Mouse (Mus musculus): ENCODE measurements around the gene Tmprss2.
A peak's percentile ranks its signal among the peaks of the same experiment; 100 is the strongest.
"Not testable (repeated sequence)": the region's sequence is repeated elsewhere in the genome, so short reads cannot be mapped to it uniquely, and the experiment has no call there.

The Tmprss2 gene

DNA sequence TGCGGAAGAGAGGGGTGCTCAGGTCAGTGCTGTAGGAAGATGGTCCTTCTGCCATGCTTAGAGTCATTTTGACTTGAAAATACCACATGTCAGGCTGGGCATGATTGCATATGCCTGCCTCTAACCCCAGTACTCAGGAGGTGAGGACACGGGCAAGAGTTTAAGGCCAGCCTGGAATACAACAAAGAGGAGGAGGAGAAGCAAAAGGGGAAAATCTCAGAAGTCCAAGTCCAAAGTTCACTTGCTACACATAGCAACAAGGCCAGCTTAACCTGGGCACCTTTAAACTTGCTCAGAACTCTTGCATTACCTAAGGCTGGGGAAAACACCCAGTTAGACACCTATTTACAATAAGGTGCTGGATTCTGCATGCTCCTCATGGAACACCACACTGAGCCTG, 19.5 kb downstream of the Tmprss2 start:
- no peak for DNase-seq (ENCODE audit: low spot score)

- DNase-seq (ENCODE audit: low spot score): not testable (repeated sequence)
Observed at GRCm38 (mm10) chr16:97582876-97583275, 28.1 kb downstream of the Tmprss2 start.

GRCm38 (mm10) chr16:97569426-97569825, 41.6 kb downstream of the Tmprss2 start:
- DNase-seq (ENCODE audit: low spot score): no peak

- DNase-seq (ENCODE audit: low spot score): peak; percentile 39
Observed at GRCm38 (mm10) chr16:97568662-97569061, 42.3 kb downstream of the Tmprss2 start.

GRCm38 (mm10) chr16:97544340-97544739, 66.7 kb downstream of the Tmprss2 start:
- no peak for DNase-seq (ENCODE audit: low spot score)

GRCm38 (mm10) chr16:97536859-97537258, 74.1 kb downstream of the Tmprss2 start:
- DNase-seq (ENCODE audit: low spot score): no peak

DNA sequence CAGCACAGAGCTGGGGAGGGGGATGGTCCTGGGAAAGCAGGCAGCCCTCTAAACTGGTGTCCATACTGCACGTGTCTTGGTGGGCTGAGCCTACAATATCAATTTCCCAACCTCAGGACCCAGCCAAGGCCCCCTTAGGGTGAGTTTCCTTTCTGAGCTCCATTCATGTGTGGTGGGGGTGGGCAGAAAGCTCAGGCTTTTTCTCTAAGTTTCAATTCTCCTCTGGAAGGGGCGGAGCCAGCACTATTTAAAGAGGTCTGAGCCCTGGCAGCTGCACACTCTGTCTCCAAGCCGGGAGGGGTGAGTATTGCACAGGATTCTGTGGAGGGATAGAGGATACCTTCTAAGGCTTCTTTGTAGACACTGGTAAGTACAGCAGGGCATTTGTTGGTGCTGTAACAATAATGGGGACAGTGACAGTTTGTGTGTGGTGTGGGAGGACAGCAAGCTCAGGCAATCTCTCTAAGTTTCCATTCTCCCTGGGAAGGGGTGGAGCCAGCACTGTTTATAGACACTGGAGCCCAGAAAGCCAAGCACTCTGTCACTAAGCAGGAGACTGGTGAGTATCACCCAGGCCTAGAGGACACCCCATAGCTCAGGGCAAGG, 75.1 kb downstream of the Tmprss2 start:
- peak; percentile 39 for DNase-seq (ENCODE audit: low spot score)

- DNase-seq (ENCODE audit: low spot score): peak; percentile 44
Observed at GRCm38 (mm10) chr16:97534876-97535461, 76.0 kb downstream of the Tmprss2 start.

GRCm38 (mm10) chr16:97534448-97534847, 76.5 kb downstream of the Tmprss2 start:
- no peak for DNase-seq (ENCODE audit: low spot score)

GRCm38 (mm10) chr16:97533751-97534150, 77.2 kb downstream of the Tmprss2 start:
- no peak for DNase-seq (ENCODE audit: low spot score)

GRCm38 (mm10) chr16:97533126-97533525, 77.9 kb downstream of the Tmprss2 start:
- DNase-seq (ENCODE audit: low spot score): no peak

DNA sequence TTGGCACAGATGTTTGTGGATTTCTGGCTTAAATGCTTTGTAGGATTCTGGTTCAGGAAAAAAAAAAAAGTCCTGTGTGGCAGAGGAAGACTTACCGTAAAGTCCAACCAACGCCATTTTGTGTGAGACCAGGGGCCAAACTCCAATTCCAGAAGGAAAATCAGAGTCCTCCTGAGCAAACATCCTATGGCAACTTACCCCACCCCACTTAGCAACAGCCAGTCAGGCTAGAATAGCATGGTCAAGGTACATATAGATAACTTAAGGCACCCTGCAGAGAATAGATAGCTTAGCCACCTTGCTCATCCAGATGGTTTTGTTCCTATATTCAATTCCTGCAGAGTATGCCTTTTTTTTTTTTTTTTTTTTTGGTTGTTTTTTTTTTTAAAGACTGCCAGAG, 81.8 kb downstream of the Tmprss2 start:
- DNase-seq (ENCODE audit: low spot score): no peak

DNA sequence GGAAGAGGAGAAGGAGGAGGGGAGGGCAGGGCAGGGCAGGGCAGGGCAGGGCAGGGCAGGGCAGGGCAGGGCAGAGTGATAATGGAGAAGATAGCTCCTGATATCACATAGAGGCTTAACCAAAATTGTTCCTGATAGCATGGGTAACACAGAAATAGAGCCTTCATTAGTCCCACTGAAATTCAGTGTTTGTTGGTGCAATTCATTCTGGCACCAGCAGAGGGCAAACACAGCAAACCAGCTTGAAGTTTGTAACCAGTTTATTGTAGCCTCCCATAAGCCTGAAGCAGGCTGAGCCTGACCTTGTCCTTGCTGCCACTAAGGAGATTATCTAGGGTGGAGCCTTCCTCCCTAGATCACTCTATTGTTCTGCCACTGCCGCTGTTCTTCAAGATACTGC, 88.0 kb downstream of the Tmprss2 start:
- peak; percentile 82 for DNase-seq (ENCODE audit: low spot score)

- DNase-seq (ENCODE audit: low spot score): no peak
Observed at GRCm38 (mm10) chr16:97521983-97522382, 89.0 kb downstream of the Tmprss2 start.

GRCm38 (mm10) chr16:97516341-97516740, 94.7 kb downstream of the Tmprss2 start:
- DNase-seq (ENCODE audit: low spot score): no peak

Measured in retina, embryonic 14.5 days (tissue).